Mouse (Mus musculus) intestine, embryonic 15.5 days (tissue): ENCODE data around the gene Fam124b. TPM values are rescaled to one million over a fixed set of nuclear protein-coding genes. Genes with fewer than 3 reads are reported as not detected.

ENCODE experiments used
- ATAC-seq: fragments of 200-750 bp; cut with Nextera tagmentation; 2 replicates; pipeline ENCODE4 v1.8.0; 2017; ENCODE audit warnings: moderate TSS enrichment, moderate library complexity
- H3K27ac ChIP-seq: fragments of 300-500 bp; sonication (generic); 2 replicates; pipeline ENCODE4 v1.5.1; 2015; ENCODE audit warnings: mild to moderate bottlenecking, inconsistent platforms
- H3K27me3 ChIP-seq: fragments of 300-500 bp; sonication (generic); replicated peaks from 2 replicates; pipeline ENCODE4 v1.6.1; 2015; ENCODE audit warnings: inconsistent platforms
- H3K36me3 ChIP-seq: fragments of 300-500 bp; sonication (generic); 2 replicates; pipeline ENCODE4 v1.6.1; 2015; ENCODE audit warnings: inconsistent platforms
- H3K4me1 ChIP-seq: fragments of 300-500 bp; sonication (generic); replicated peaks from 2 replicates; pipeline ENCODE4 v1.6.1; 2015; ENCODE audit warnings: inconsistent platforms
- H3K4me2 ChIP-seq: fragments of 300-500 bp; sonication (generic); replicated peaks from 2 replicates; pipeline ENCODE4 v1.6.1; 2015; ENCODE audit warnings: mild to moderate bottlenecking, inconsistent platforms
- H3K4me3 ChIP-seq: fragments of 300-500 bp; sonication (generic); replicated peaks from 2 replicates; pipeline ENCODE4 v1.5.1; 2015; ENCODE audit warnings: inconsistent platforms
- H3K9ac ChIP-seq: fragments of 300-500 bp; sonication (generic); 2 replicates; pipeline ENCODE4 v1.6.1; 2015; ENCODE audit warnings: inconsistent platforms
- H3K9me3 ChIP-seq: fragments of 300-500 bp; sonication (generic); 2 replicates; pipeline ENCODE4 v1.6.1; 2016; ENCODE audit warnings: inconsistent platforms
- WGBS: fragments of 180-500 bp; shearing (Covaris S2); methylation state at CpG from one replicate; pipeline ENCODE4 v1.1.7; 2015; 5-methylcytosine and 5-hydroxymethylcytosine counted together
- polyA plus RNA-seq: library from polyadenylated mRNA; unstranded; fragments of >200 nt; fragmentation: Nextera tagmentation; extraction: Ambion mirVana; gene quantifications from 2 replicates; pipeline ENCODE4 v1.2.1, GENCODE M21; 2015

Fam124b gene
- polyA plus RNA-seq, result 0.93 and 1.0 TPM in 2 replicates

GRCm38 (mm10) chr1:80218268-80218667, at the start of gene Fam124b:
Gene Fam124b (minus strand): TSS chr1:80218473.
- WGBS, result 69% methylated on average over 6 of the region's 6 CpGs

GRCm38 (mm10) chr1:80260443-80260842, 42.2 kb upstream of the Fam124b start:
- no peak overlapping the region for H3K4me3 ChIP-seq
- H3K9ac ChIP-seq, result no peak overlapping the region
- WGBS, result 82% methylated on average over 1 of the region's 1 CpGs
- 0 out of 2 replicates have a peak, but pooled peaks have one; percentile 26 for ATAC-seq
- H3K4me1 ChIP-seq, result no peaks in the 10 kb centered on the region
- H3K9me3 ChIP-seq, result no peaks in the 10 kb centered on the region
- no peaks in the 10 kb centered on the region for H3K27me3 ChIP-seq
- no peak overlapping the region for H3K4me2 ChIP-seq
- no peaks in the 10 kb centered on the region for H3K36me3 ChIP-seq
- no peak overlapping the region for H3K27ac ChIP-seq

More at GRCm38 (mm10) chr1:80218268-80218667, at the start of gene Fam124b:
- H3K4me2 ChIP-seq, result no peak within 1 kb of the TSS
- H3K9ac ChIP-seq, result no peak within 1 kb of the TSS
- H3K36me3 ChIP-seq, result no peaks in the 10 kb centered on the region
- H3K27me3 ChIP-seq, result no peaks in the 10 kb centered on the region
- no peak within 1 kb of the TSS for H3K27ac ChIP-seq
- H3K4me1 ChIP-seq, result no peaks in the 10 kb centered on the region
- no peaks in the 10 kb centered on the region for H3K9me3 ChIP-seq
- ATAC-seq, result peak; percentile 45; the same call in 1 of the 2 replicates
- H3K4me3 ChIP-seq, result no peak within 1 kb of the TSS

GRCm38 (mm10) chr1:80258632-80259031, 40.4 kb upstream of the Fam124b start:
- no peak for ATAC-seq

GRCm38 (mm10) chr1:80253309-80253708, 35.0 kb upstream of the Fam124b start:
- Histone ChIP-seq H3K27ac (no peak overlapping the region), H3K4me1 (no peaks in the 10 kb centered on the region), H3K4me3 (no peak overlapping the region), H3K27me3 (no peaks in the 10 kb centered on the region), H3K36me3 (no peaks in the 10 kb centered on the region), H3K9me3 (no peaks in the 10 kb centered on the region), H3K9ac (no peak overlapping the region), H3K4me2 (no peak overlapping the region)
- ATAC-seq, result no peak

More at GRCm38 (mm10) chr1:80258632-80259031, 40.4 kb upstream of the Fam124b start:
- H3K27ac ChIP-seq, result no peak overlapping the region
- H3K27me3 ChIP-seq, result no peaks in the 10 kb centered on the region
- no peak overlapping the region for H3K4me2 ChIP-seq
- WGBS, result 75% methylated on average over 4 of the region's 4 CpGs
- H3K9ac ChIP-seq, result no peak overlapping the region
- H3K36me3 ChIP-seq, result no peaks in the 10 kb centered on the region
- no peaks in the 10 kb centered on the region for H3K9me3 ChIP-seq
- no peaks in the 10 kb centered on the region for H3K4me1 ChIP-seq
- no peak overlapping the region for H3K4me3 ChIP-seq

GRCm38 (mm10) chr1:80250247-80250646, 32.0 kb upstream of the Fam124b start:
- no peak for ATAC-seq
- 55% methylated on average over 5 of the region's 5 CpGs for WGBS

GRCm38 (mm10) chr1:80247131-80247530, 28.9 kb upstream of the Fam124b start:
- H3K36me3 ChIP-seq, result no peaks in the 10 kb centered on the region
- no peaks in the 10 kb centered on the region for H3K9me3 ChIP-seq
- H3K4me1 ChIP-seq, result no peaks in the 10 kb centered on the region
- ATAC-seq, result no peak
- no peak overlapping the region for H3K9ac ChIP-seq
- no peak overlapping the region for H3K4me3 ChIP-seq
- no peaks in the 10 kb centered on the region for H3K27me3 ChIP-seq
- no peak overlapping the region for H3K27ac ChIP-seq
- no peak overlapping the region for H3K4me2 ChIP-seq

More at GRCm38 (mm10) chr1:80250247-80250646, 32.0 kb upstream of the Fam124b start:
- Histone ChIP-seq H3K9me3 (no peaks in the 10 kb centered on the region), H3K36me3 (no peaks in the 10 kb centered on the region), H3K4me2 (no peak overlapping the region), H3K9ac (no peak overlapping the region), H3K27ac (no peak overlapping the region), H3K4me1 (no peaks in the 10 kb centered on the region), H3K4me3 (no peak overlapping the region), H3K27me3 (no peaks in the 10 kb centered on the region)

- no peaks in the 10 kb centered on the region for H3K4me1 ChIP-seq
- H3K27ac ChIP-seq, result no peak overlapping the region
- H3K9me3 ChIP-seq, result no peaks in the 10 kb centered on the region
- no peak for ATAC-seq
- 67% methylated on average over 3 of the region's 3 CpGs for WGBS
- H3K4me2 ChIP-seq, result no peak overlapping the region
- no peaks in the 10 kb centered on the region for H3K36me3 ChIP-seq
- no peak overlapping the region for H3K9ac ChIP-seq
- no peaks in the 10 kb centered on the region for H3K27me3 ChIP-seq
- no peak overlapping the region for H3K4me3 ChIP-seq
Observed at GRCm38 (mm10) chr1:80244123-80244522, 25.9 kb upstream of the Fam124b start.

GRCm38 (mm10) chr1:80241579-80241978, 23.3 kb upstream of the Fam124b start:
- H3K9ac ChIP-seq, result no peak overlapping the region
- H3K9me3 ChIP-seq, result no peaks in the 10 kb centered on the region
- no peaks in the 10 kb centered on the region for H3K4me1 ChIP-seq
- no peak overlapping the region for H3K4me3 ChIP-seq
- ATAC-seq, result no peak
- H3K4me2 ChIP-seq, result no peak overlapping the region
- 87% methylated on average over 6 of the region's 6 CpGs for WGBS
- no peaks in the 10 kb centered on the region for H3K36me3 ChIP-seq
- no peak overlapping the region for H3K27ac ChIP-seq
- H3K27me3 ChIP-seq, result no peaks in the 10 kb centered on the region

GRCm38 (mm10) chr1:80240017-80240660, 21.9 kb upstream of the Fam124b start:
- Histone ChIP-seq H3K4me2 (no peak overlapping the region), H3K36me3 (no peaks in the 10 kb centered on the region), H3K9ac (no peak overlapping the region), H3K27me3 (no peaks in the 10 kb centered on the region), H3K4me1 (no peaks in the 10 kb centered on the region), H3K4me3 (no peak overlapping the region), H3K9me3 (no peaks in the 10 kb centered on the region), H3K27ac (no peak overlapping the region)
- no peak for ATAC-seq
- 43% methylated on average over 12 of the region's 12 CpGs for WGBS

- Histone ChIP-seq H3K27ac (no peak overlapping the region), H3K4me2 (no peak overlapping the region), H3K9ac (no peak overlapping the region), H3K4me3 (no peak overlapping the region), H3K36me3 (no peaks in the 10 kb centered on the region), H3K27me3 (no peaks in the 10 kb centered on the region), H3K4me1 (no peaks in the 10 kb centered on the region), H3K9me3 (no peaks in the 10 kb centered on the region)
- no peak for ATAC-seq
- 75% methylated on average over 11 of the region's 11 CpGs for WGBS
Observed at GRCm38 (mm10) chr1:80239481-80239880, 21.2 kb upstream of the Fam124b start.

GRCm38 (mm10) chr1:80236951-80237702, 18.9 kb upstream of the Fam124b start:
- H3K9me3 ChIP-seq, result no peaks in the 10 kb centered on the region
- no peaks in the 10 kb centered on the region for H3K4me1 ChIP-seq
- no peak overlapping the region for H3K9ac ChIP-seq
- no peak for ATAC-seq
- no peaks in the 10 kb centered on the region for H3K36me3 ChIP-seq
- WGBS, result 64% methylated on average over 11 of the region's 11 CpGs
- H3K27me3 ChIP-seq, result no peaks in the 10 kb centered on the region
- H3K4me3 ChIP-seq, result no peak overlapping the region
- no peak overlapping the region for H3K4me2 ChIP-seq
- no peak overlapping the region for H3K27ac ChIP-seq

- H3K4me2 ChIP-seq, result no peak overlapping the region
- no peak overlapping the region for H3K27ac ChIP-seq
- no peaks in the 10 kb centered on the region for H3K27me3 ChIP-seq
- H3K9me3 ChIP-seq, result no peaks in the 10 kb centered on the region
- no peak overlapping the region for H3K9ac ChIP-seq
- WGBS, result 20% methylated on average over 1 of the region's 1 CpGs
- no peak for ATAC-seq
- no peaks in the 10 kb centered on the region for H3K36me3 ChIP-seq
- no peak overlapping the region for H3K4me3 ChIP-seq
- no peaks in the 10 kb centered on the region for H3K4me1 ChIP-seq
Observed at GRCm38 (mm10) chr1:80236126-80236525, 17.9 kb upstream of the Fam124b start.

GRCm38 (mm10) chr1:80230612-80231011, 12.3 kb upstream of the Fam124b start:
- 56% methylated on average over 1 of the region's 1 CpGs for WGBS
- Histone ChIP-seq H3K9ac (no peak overlapping the region), H3K9me3 (no peaks in the 10 kb centered on the region)

More at GRCm38 (mm10) chr1:80230612-80231011, 12.3 kb upstream of the Fam124b start:
- Histone ChIP-seq H3K4me3 (no peak overlapping the region), H3K27ac (no peak overlapping the region), H3K27me3 (no peaks in the 10 kb centered on the region), H3K4me2 (no peak overlapping the region), H3K4me1 (no peaks in the 10 kb centered on the region), H3K36me3 (no peaks in the 10 kb centered on the region)
- no peak for ATAC-seq
